In genomic region chr8:124196195-124196594, GRCm38 (mm10) we compare ENCODE assay signal across 9 mouse cellular contexts. TPM values are rescaled to one million over a fixed set of nuclear protein-coding genes. Genes with fewer than 3 reads are reported as not detected.
DNase-seq lines count a peak whose midpoint lies in the region; ATAC-seq and TF ChIP-seq lines count a peak whose summit lies in the region.
"Had no signal": no experiment of that assay in that cellular context is flagged by ENCODE, and none has a peak within 500 bp of the region (broad histone marks: within the 10 kb centered on the region; RNA-seq: fewer than 3 reads in every experiment).

No protein-coding gene starts in this region.

- H3K27me3 ChIP-seq in small intestine, adult 2 months (ENCODE audit: control insufficient read depth, insufficient read depth, low read length) = no peaks in the 10 kb centered on the region
- no peaks in the 10 kb centered on the region for H3K27me3 ChIP-seq in midbrain, embryonic 16.5 days (ENCODE audit: control insufficient read depth, insufficient read depth, low read depth, low read length)

- H3K4me3 ChIP-seq in gastrocnemius, adult 2 months = no peak overlapping the region
- no peak overlapping the region for H3K4me3 ChIP-seq in small intestine, adult 2 months (ENCODE audit: low read depth, low read length)
- no peak overlapping the region for H3K4me3 ChIP-seq in midbrain, embryonic 16.5 days (ENCODE audit: low read depth, low read length)
- H3K4me3 ChIP-seq: liver, embryonic 13.5 days had no signal

- intact Hi-C loops in gastrocnemius, adult 2 months (cut with DNase I) = no loop called here

- DNase-seq in kidney, adult 9 months = peak; percentile 10
- no peak for DNase-seq in kidney, postnatal 25 days
- peak; percentile 63 for DNase-seq in gastrocnemius, adult 2 months
- peak; percentile 34 to 37 for DNase-seq in kidney, postnatal 4 days
- no peak for DNase-seq in testis, postnatal 10 days (ENCODE audit: low spot score)
- DNase-seq in adrenal gland, adult 8-10 months = no peak
- DNase-seq: liver, embryonic 13.5 days had no signal

- H3K9ac ChIP-seq in midbrain, embryonic 16.5 days (ENCODE audit: low read depth, low read length) = no peak overlapping the region
- H3K9ac ChIP-seq: liver, embryonic 13.5 days had no signal

- no peak for TF ChIP-seq CTCF in gastrocnemius, adult 2 months (IDR thresholded peaks at IDR 0.05)
- no peak for TF ChIP-seq CTCF in small intestine, adult 2 months (IDR thresholded peaks at IDR 0.05; ENCODE audit: extremely low read depth, insufficient read length, insufficient replicate concordance, low read depth, low read length)

- ATAC-seq in midbrain, embryonic 16.5 days = no peak

- no peaks in the 10 kb centered on the region for H3K4me1 ChIP-seq in small intestine, adult 2 months (ENCODE audit: control insufficient read depth, insufficient read depth, insufficient read length, low read length)
- H3K4me1 ChIP-seq in midbrain, embryonic 16.5 days (ENCODE audit: control insufficient read depth, insufficient read depth, low read length) = 0 out of 2 replicates have a peak, but pooled peaks cover 2% of the 10 kb centered on the region
- H3K4me1 ChIP-seq: liver, embryonic 13.5 days had no signal

- peak overlapping the region; percentile 43; the same call in 1 of the 2 replicates for H3K27ac ChIP-seq in gastrocnemius, adult 2 months
- H3K27ac ChIP-seq in small intestine, adult 2 months (ENCODE audit: insufficient read depth, low read depth, low read length) = peak overlapping the region; percentile 31; the same call in 1 of the 2 replicates
- H3K27ac ChIP-seq in midbrain, embryonic 16.5 days (ENCODE audit: low read length) = no peak overlapping the region
- H3K27ac ChIP-seq: liver, embryonic 13.5 days had no signal

- 61% methylated on average over 5 of the region's 5 CpGs for WGBS in small intestine, adult 2 months
- 48% methylated on average over 5 of the region's 5 CpGs for WGBS in midbrain, embryonic 16.5 days

- no peak overlapping the region for H3K4me2 ChIP-seq in midbrain, embryonic 16.5 days (ENCODE audit: low read length)
- H3K4me2 ChIP-seq: liver, embryonic 13.5 days had no signal

- H3K9me3 ChIP-seq in midbrain, embryonic 16.5 days (replicated peaks; ENCODE audit: control insufficient read depth, low read length, poor library complexity, severe bottlenecking) = no peaks in the 10 kb centered on the region
- H3K9me3 ChIP-seq: liver, embryonic 13.5 days had no signal

- H3K36me3 ChIP-seq in small intestine, adult 2 months (ENCODE audit: control insufficient read depth, insufficient read depth, low read length) = no peaks in the 10 kb centered on the region
- H3K36me3 ChIP-seq in midbrain, embryonic 16.5 days (ENCODE audit: control insufficient read depth, insufficient read depth, low read length) = no peaks in the 10 kb centered on the region
- H3K36me3 ChIP-seq: liver, embryonic 13.5 days had no signal

- no peak for TF ChIP-seq POLR2A in small intestine, adult 2 months (IDR thresholded peaks at IDR 0.05; ENCODE audit: low read depth, low read length)

RNA-seq across cellular contexts. Expression of gene Galnt2, which starts 35.0 kb away (rescaled TPM):
- total RNA-seq in gastrocnemius, adult 2 months (2021) = 10 to 100 TPM; 35.6 to 37.2 TPM
- 8.1 and 9.4 TPM in 2 replicates for polyA plus RNA-seq in small intestine, adult 2 months (2012; rRNA removed)
- 45.7 and 49.0 TPM in 2 replicates for polyA plus RNA-seq in midbrain, embryonic 16.5 days (2015; fragmentation: Nextera tagmentation; extraction: Ambion mirVana)
- total RNA-seq in adrenal gland, adult 8-10 months (2022) = 10 to 100 TPM; 47.0 to 66.5 (median 54.4) TPM

Comparison
In these comparisons a context has a peak if more than half of its experiments do, and no peak if none do; other contexts are left out.
1. DNase-seq: peak in kidney, adult 9 months (single experiment), gastrocnemius, adult 2 months (single experiment) and kidney, postnatal 4 days (2 of 2); none in kidney, postnatal 25 days (0 of 2), testis, postnatal 10 days (single experiment) and adrenal gland, adult 8-10 months (single experiment).